Mouse (Mus musculus) ovary, postnatal 14 days (tissue): ENCODE data around the gene Aoc3.
"Not testable (repeated sequence)": the region's sequence is repeated elsewhere in the genome, so short reads cannot be mapped to it uniquely, and the experiment has no call there.

Experiments
- DNase-seq: peaks from one replicate; pipeline ENCODE4 v3.0.0; 2022; ENCODE audit warnings: low spot score

Aoc3 gene

GRCm38 (mm10) chr11:101328941-101329635 is 1.3 kb upstream of the Aoc3 start:
- no peak for DNase-seq

- not testable (repeated sequence) for DNase-seq
Measured at GRCm38 (mm10) chr11:101330961-101331360, 556 bp downstream of the Aoc3 start.

GRCm38 (mm10) chr11:101332537-101332936 is 2.1 kb downstream of the Aoc3 start:
- no peak for DNase-seq

- DNase-seq = no peak
Measured at GRCm38 (mm10) chr11:101334023-101334422, 3.6 kb downstream of the Aoc3 start.

GRCm38 (mm10) chr11:101334516-101334915 is 4.1 kb downstream of the Aoc3 start:
- no peak for DNase-seq

GRCm38 (mm10) chr11:101335685-101336084 is 5.3 kb downstream of the Aoc3 start:
- DNase-seq = no peak

GRCm38 (mm10) chr11:101338123-101338760 is 7.8 kb downstream of the Aoc3 start:
- no peak for DNase-seq

GRCm38 (mm10) chr11:101347083-101347775 is 16.8 kb downstream of the Aoc3 start:
- no peak for DNase-seq

GRCm38 (mm10) chr11:101348774-101349173 is 18.4 kb downstream of the Aoc3 start:
- no peak for DNase-seq

- DNase-seq = no peak
Measured at GRCm38 (mm10) chr11:101349216-101349615, 18.8 kb downstream of the Aoc3 start.

- no peak for DNase-seq
Measured at GRCm38 (mm10) chr11:101351100-101351720, 20.8 kb downstream of the Aoc3 start.

GRCm38 (mm10) chr11:101351721-101352111 is 21.3 kb downstream of the Aoc3 start:
- DNase-seq = no peak

GRCm38 (mm10) chr11:101353436-101353835 is 23.0 kb downstream of the Aoc3 start:
- no peak for DNase-seq

GRCm38 (mm10) chr11:101354438-101355010 is 24.1 kb downstream of the Aoc3 start:
- no peak for DNase-seq

GRCm38 (mm10) chr11:101355916-101356315 is 25.5 kb downstream of the Aoc3 start:
- no peak for DNase-seq

- DNase-seq = no peak
Measured at GRCm38 (mm10) chr11:101357505-101358182, 27.2 kb downstream of the Aoc3 start.

- DNase-seq = no peak
Measured at GRCm38 (mm10) chr11:101359776-101360175, 29.4 kb downstream of the Aoc3 start.

GRCm38 (mm10) chr11:101360651-101361113 is 30.3 kb downstream of the Aoc3 start:
- DNase-seq = no peak

- no peak for DNase-seq
Measured at GRCm38 (mm10) chr11:101364531-101364931, 34.1 kb downstream of the Aoc3 start.

GRCm38 (mm10) chr11:101367326-101367935 is 37.0 kb downstream of the Aoc3 start, which contains the start of gene G6pc:
Gene G6pc (plus strand): TSS chr11:101367561.
- no peak for DNase-seq

GRCm38 (mm10) chr11:101370141-101370540 is 39.7 kb downstream of the Aoc3 start:
- no peak for DNase-seq
